Mouse (Mus musculus): ENCODE results near the gene Dpp7.

DNA sequence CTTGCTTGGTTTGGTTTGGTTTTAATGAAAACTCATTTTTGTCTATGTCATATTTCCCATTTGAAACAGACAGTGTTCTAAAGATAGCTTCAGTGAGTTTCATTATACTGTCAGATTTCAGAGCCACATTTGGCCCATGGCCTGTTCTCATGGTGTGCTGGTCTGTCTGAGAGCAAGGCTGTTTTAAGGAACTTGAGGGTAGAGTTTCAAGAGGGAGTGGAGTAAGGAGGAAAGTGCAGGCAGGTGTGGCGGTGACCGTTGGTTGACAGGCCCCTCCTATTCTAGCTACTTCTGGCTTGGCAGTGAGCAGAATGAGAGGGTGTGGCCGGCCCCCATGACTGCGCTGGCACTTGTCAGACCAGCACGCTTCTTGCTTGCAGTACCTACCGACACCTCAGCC, 17.9 kb downstream of the Dpp7 start:
- TF ChIP-seq POLR2A (IDR thresholded peaks at IDR 0.05; ENCODE audit: borderline replicate concordance, low read depth, low read length) (no peak), CTCF (IDR thresholded peaks at IDR 0.05; ENCODE audit: low read depth, low read length) (no peak)
